Mouse (Mus musculus): Measurements from ENCODE around the gene Capn3.

The Capn3 gene

GRCm38 (mm10) chr2:120455719-120456118, at the start of gene Capn3:
Gene Capn3 (plus strand): TSS chr2:120456019.
- in situ Hi-C loops (cut with MboI), result no loop called here

GRCm38 (mm10) chr2:120411096-120411628, 44.7 kb upstream of the Capn3 start:
- in situ Hi-C loops (cut with MboI), result no loop called here

GRCm38 (mm10) chr2:120414113-120414512, 41.7 kb upstream of the Capn3 start:
- in situ Hi-C loops (cut with MboI), result no loop called here

GRCm38 (mm10) chr2:120414738-120415414, 40.9 kb upstream of the Capn3 start:
- in situ Hi-C loops (cut with MboI), result no loop called here

GRCm38 (mm10) chr2:120424386-120424785, 31.4 kb upstream of the Capn3 start:
- in situ Hi-C loops (cut with MboI), result no loop called here

- in situ Hi-C loops (cut with MboI), result no loop called here
Measured at GRCm38 (mm10) chr2:120444486-120444885, 11.3 kb upstream of the Capn3 start.

- in situ Hi-C loops (cut with MboI), result no loop called here
Measured at GRCm38 (mm10) chr2:120446373-120446772, 9.4 kb upstream of the Capn3 start.

GRCm38 (mm10) chr2:120447306-120447705, 8.5 kb upstream of the Capn3 start:
- in situ Hi-C loops (cut with MboI), result no loop called here

- in situ Hi-C loops (cut with MboI), result no loop called here
Measured at GRCm38 (mm10) chr2:120450724-120451123, 5.1 kb upstream of the Capn3 start.

GRCm38 (mm10) chr2:120452600-120452999, 3.2 kb upstream of the Capn3 start:
- in situ Hi-C loops (cut with MboI), result no loop called here

- in situ Hi-C loops (cut with MboI), result no loop called here
Measured at GRCm38 (mm10) chr2:120454987-120455386, 832 bp upstream of the Capn3 start.

- in situ Hi-C loops (cut with MboI), result no loop called here
Measured at GRCm38 (mm10) chr2:120460216-120460615, 4.4 kb downstream of the Capn3 start.

- in situ Hi-C loops (cut with MboI), result no loop called here
Measured at GRCm38 (mm10) chr2:120463328-120463727, 7.5 kb downstream of the Capn3 start.

GRCm38 (mm10) chr2:120464091-120464490, 8.3 kb downstream of the Capn3 start:
- in situ Hi-C loops (cut with MboI), result no loop called here

- in situ Hi-C loops (cut with MboI), result no loop called here
Measured at GRCm38 (mm10) chr2:120464732-120465396, 9.0 kb downstream of the Capn3 start.

- in situ Hi-C loops (cut with MboI), result no loop called here
Measured at GRCm38 (mm10) chr2:120465397-120465785, 9.6 kb downstream of the Capn3 start.

GRCm38 (mm10) chr2:120468011-120468410, 12.2 kb downstream of the Capn3 start:
- in situ Hi-C loops (cut with MboI), result no loop called here

GRCm38 (mm10) chr2:120469220-120469619, 13.4 kb downstream of the Capn3 start:
- in situ Hi-C loops (cut with MboI), result no loop called here

- in situ Hi-C loops (cut with MboI), result no loop called here
Measured at GRCm38 (mm10) chr2:120469715-120470114, 13.9 kb downstream of the Capn3 start.

- in situ Hi-C loops (cut with MboI), result no loop called here
Measured at GRCm38 (mm10) chr2:120470856-120471255, 15.0 kb downstream of the Capn3 start.

- in situ Hi-C loops (cut with MboI), result no loop called here
Measured at GRCm38 (mm10) chr2:120476277-120477087, 20.7 kb downstream of the Capn3 start.

- in situ Hi-C loops (cut with MboI), result no loop called here
Measured at GRCm38 (mm10) chr2:120478600-120478999, 22.8 kb downstream of the Capn3 start.

Measured in mature B cell (primary cell).